Mouse (Mus musculus) left cerebral cortex, postnatal 4 days (tissue): ENCODE measurements at regions not wholly inside any gene's neighbourhood (a gene's known extent, or its start where the extent isn't known, plus 50 kb on each side); places are given as distances from the start of the nearest gene placed in this dataset.

ENCODE experiments used
- DNase-seq: peaks from one replicate; pipeline ENCODE4 v3.0.0-alpha.2; 2022
- intact Hi-C: fragments of 180-260 bp; cut with DNase I; formaldehyde crosslinking; loops from one replicate; pipeline ENCODE4 v1.15.1; 2025

- no peak for DNase-seq
- intact Hi-C loops: no loop called here
Observed at GRCm38 (mm10) chr17:84110000-84110695, 77.6 kb downstream of the Zfp36l2 start.

DNA sequence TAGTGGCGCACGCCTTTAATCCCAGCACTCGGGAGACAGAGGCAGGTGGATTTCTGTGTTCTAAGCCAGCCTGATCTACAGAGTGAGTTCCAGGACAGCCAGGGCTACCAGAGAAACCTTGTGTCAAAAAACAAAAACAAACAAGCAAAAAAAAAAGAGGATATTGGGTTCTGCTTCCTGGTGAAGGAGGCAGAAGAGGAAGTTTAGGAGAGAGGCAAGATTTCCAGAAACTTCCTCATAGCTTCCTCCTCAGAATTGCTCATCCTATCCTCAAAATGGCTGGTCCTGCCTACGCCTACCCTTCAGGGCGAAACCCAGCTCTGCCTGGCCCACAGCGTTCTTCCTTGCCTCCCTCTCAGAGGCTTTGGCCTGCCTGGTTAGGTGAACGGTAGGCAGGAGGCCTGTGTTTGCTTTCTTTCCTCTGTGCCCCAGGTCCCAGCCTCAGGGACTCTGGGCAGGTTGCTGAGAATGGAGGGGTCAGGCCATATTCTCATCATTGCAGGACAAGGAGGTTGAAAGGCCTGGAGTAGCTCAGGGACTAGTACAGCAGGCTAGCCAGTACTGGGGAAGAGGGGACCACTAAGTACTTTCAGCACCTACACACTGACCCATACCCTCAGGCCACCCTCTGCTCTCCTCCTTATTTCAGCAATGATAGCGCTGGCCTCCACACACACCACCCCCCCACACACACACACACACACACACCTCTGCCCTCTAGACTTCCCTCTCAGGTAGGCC lies 79.6 kb downstream of the Zfp36l2 start:
- intact Hi-C loops: no loop called here

GRCm38 (mm10) chr17:84107497-84107896 lies 80.2 kb downstream of the Zfp36l2 start:
- intact Hi-C loops: no loop called here
- DNase-seq: no peak

More for the DNA sequence above, 79.6 kb downstream of the Zfp36l2 start:
- no peak for DNase-seq

- no peak for DNase-seq
- intact Hi-C loops: no loop called here
Observed at GRCm38 (mm10) chr17:84104242-84104641, 83.5 kb downstream of the Zfp36l2 start.

DNA sequence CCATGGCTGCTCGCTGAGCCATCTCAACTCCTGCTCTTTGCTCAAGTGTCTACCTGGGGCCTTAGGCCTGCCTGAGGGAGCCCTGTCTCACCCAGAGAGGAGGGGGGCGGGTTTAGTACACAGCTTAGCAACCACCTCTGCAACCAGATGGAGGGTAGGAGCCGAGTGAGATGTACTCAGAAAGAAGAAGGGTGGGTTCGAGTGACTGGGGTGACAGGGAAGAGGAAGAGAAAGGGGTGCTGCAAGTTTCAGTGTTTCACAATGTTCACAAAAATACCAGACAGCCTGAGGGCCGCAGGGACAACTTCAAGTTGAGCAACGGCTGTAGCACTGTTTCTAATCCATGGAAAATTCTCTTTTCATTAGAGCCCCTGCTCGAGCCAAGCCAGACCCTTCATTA lies 84.4 kb downstream of the Zfp36l2 start:
- no peak for DNase-seq
- intact Hi-C loops: no loop called here

GRCm38 (mm10) chr17:84101652-84102051 lies 86.1 kb downstream of the Zfp36l2 start:
- DNase-seq: no peak
- intact Hi-C loops: no loop called here

DNA sequence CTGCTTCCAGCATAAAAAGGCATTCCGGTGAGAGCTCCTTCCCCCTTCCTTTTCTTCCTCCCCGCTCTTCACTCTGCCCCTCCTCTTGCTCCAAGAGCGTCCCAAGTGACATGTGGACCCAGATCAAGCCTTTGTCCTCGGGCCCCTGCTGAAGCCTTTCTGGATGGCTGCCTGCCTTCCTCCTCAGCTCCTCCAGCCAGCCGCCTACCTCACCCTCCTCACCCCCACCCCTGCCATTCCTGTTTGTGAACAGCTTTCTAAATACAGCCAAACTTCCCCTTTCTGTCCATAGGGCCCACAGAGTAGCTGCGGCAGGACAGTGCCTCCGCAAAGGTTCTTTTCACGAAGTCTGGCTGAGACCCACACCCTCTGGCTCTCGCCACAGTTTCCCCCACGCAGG lies 87.2 kb downstream of the Zfp36l2 start:
- peak; percentile 38 for DNase-seq
- intact Hi-C loops: no loop called here

DNA sequence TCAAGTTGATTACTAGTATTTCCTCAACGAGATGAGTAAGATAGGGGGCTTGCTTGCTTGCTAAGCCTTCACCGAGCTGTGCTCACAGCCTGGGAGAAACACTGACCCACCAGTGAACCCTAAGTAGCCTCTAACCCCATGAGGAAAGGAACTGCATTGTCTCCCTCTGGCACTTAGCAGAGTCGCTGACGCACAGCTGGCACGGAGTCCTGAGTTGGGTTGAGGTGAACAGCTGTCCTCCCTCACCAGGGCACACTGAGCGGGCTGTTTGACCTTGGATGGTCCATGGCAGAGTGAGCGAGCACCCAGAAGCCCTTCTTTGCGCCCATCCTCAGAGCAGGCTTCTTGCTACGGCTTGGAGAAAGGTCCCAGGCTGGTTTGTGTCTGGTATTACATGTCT lies 88.0 kb downstream of the Zfp36l2 start:
- DNase-seq: no peak
- intact Hi-C loops: no loop called here

GRCm38 (mm10) chr17:84097871-84098430 lies 89.8 kb downstream of the Zfp36l2 start:
- no peak for DNase-seq
- intact Hi-C loops: no loop called here

- intact Hi-C loops: no loop called here
- DNase-seq: no peak
Observed at GRCm38 (mm10) chr17:84097286-84097685, 90.5 kb downstream of the Zfp36l2 start.

- DNase-seq: peak; percentile 77
- intact Hi-C loops: no loop called here
Observed at GRCm38 (mm10) chr17:84096345-84097260, 91.1 kb downstream of the Zfp36l2 start.

DNA sequence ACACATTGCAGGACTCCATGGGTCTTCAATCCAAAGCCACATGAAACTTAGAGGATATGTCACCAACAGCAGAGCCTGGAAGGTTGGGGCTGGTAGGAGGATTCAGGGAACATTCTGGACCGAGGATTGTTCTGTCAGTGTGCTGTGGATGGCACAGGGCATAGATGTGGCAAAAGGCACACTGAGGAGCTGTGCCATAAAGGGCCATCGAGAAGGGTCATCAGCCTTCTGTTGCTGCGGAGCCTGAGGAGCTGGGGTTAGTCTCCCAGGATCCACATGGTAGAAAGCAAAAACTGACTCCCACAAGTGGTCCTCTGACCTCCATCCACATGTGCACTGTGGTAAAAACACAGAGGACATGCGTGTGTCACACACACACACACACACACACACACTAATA lies 91.9 kb downstream of the Zfp36l2 start:
- intact Hi-C loops: no loop called here
- DNase-seq: no peak

DNA sequence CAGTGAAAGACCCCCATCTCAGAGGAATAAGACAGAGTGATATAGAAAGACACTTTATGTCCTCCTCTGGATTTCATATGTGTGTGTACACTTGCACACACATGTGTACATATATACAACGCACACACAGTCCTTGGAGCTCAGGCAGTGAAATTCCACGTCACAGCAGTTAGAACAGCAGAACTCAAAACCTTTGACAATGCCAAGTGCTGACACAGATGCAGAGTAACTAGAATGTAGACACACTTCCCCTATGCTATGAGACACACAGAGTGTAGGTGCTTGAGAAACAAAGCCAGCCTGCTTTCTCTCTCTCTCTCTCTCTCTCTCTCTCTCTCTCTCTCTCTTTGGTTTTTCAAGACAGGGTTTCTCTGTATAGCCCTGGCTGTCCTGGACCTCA lies 92.7 kb downstream of the Zfp36l2 start:
- intact Hi-C loops: no loop called here

GRCm38 (mm10) chr17:84086394-84086793 lies 101.4 kb downstream of the Zfp36l2 start:
- DNase-seq: no peak
- intact Hi-C loops: no loop called here

More for the DNA sequence above, 92.7 kb downstream of the Zfp36l2 start:
- DNase-seq: no peak

DNA sequence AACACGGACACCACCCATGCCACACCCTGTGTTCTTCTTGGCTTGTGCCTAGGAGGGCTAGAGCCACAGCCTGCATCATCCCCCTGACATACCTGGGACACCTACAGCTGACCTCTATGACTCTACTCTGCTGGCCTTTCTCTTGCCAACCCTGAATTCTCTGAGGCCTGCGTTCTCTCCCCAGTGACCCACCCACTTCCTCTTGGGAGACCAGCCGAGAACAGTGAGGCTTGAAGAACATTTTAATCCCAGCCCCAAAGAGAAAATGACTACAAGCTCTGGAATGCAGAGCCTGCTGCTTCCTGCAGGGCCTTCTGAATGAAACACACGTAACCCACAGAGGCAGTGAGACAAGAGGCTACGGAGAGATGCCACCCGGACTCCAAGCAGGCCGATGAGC lies 102.0 kb downstream of the Zfp36l2 start:
- no peak for DNase-seq
- intact Hi-C loops: no loop called here

GRCm38 (mm10) chr17:84085232-84085631 lies 102.5 kb downstream of the Zfp36l2 start:
- peak; percentile 70 for DNase-seq
- intact Hi-C loops: no loop called here

DNA sequence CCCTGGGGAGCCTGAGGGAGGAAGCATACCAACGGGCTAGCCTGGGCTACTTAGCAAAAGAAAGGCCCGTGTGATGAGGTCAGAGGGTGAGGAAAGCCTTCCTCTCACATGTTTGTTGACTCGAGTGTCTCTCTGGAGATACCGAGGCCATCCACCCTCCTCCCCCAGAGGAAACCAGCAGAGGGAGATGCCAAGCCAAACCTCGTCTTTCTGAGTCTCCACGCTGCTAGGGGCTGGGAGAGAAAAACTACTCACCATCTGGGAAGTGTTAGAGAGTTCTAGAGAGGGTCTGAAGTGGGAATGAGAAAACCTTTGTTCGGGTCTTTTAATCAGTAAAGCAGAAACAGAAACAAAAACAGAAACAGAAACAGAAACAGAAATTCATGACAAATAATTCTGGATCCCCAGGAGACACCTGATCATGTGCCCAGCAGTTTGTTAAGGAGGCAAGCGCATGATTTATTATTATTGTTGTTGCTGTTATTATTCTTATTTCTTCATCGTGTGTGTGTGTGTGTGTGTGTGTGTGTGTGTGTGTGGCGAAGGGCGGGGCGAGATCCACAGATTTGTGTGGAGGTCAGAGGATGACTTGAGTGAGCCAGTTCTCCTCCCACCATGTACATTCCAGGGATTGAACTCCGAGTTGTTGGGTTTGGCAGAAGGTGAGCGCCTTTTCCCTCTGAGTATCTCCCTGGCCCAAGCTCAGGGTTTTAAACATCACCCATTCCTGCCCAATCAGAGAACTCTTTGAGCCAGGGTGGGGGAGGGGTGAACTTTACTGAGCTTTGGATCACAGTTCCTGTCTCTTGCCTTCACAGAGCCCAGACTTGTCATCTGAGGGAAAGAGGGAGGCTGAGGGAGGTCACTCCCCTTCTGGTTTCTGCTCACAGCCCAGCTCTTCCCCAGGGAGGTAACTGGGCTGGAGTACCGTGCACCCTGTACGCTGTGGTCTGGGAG lies 104.2 kb downstream of the Zfp36l2 start:
- intact Hi-C loops: no loop called here
- no peak for DNase-seq

- DNase-seq: no peak
- intact Hi-C loops: no loop called here
Observed at GRCm38 (mm10) chr17:84082571-84082970, 105.2 kb downstream of the Zfp36l2 start.

DNA sequence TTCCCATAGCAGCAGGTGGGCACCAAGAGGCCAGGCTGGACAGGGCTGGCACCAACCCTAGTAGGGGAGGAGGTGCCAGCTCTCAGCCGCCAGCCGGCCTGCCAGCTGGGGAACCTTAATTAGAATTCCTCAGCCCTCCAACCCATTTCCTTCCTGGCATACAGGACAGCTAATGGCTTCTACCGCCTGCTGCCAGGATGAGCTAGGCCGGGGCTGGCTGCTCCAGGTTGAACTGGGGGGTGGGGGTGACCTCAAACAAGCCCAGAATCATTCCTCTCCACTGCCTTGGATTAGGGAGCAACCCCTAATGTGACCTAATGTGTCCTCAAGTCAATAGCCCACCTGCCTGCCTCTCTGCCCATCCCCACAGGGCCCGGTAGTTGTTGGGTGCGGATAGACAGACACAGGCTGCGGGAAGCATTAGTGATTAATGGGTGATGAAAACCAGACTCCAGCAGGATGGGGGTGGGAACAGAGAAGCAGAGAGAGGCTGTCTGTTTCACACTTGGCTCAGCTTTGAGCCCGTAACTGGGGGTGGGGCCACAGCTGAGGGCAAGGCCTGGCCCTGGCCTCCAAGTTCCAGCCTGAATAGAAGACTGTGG lies 105.9 kb downstream of the Zfp36l2 start:
- peak; percentile 88 for DNase-seq
- intact Hi-C loops: no loop called here
